Mouse (Mus musculus) gastrocnemius, postnatal 36 days (tissue): ENCODE results near the gene Camta1. TPM values are rescaled to one million over a fixed set of nuclear protein-coding genes. Genes with fewer than 3 reads are reported as not detected.

Experiments used
- DNase-seq, 2 experiments: peaks; one replicate each; pipeline ENCODE4 v3.0.0; 2022
- intact Hi-C: fragments of 180-260 bp; cut with DNase I; formaldehyde crosslinking; loops from one replicate; pipeline ENCODE4 v1.15.1; 2025
- total RNA-seq, 2 experiments: library from RNA; stranded (reverse); gene quantifications; 2 replicates each; pipeline ENCODE4 v1.2.3; 2021

Gene Camta1
- total RNA-seq, 2 experiments from 2014 or later = 93.4 to 109 TPM

DNA sequence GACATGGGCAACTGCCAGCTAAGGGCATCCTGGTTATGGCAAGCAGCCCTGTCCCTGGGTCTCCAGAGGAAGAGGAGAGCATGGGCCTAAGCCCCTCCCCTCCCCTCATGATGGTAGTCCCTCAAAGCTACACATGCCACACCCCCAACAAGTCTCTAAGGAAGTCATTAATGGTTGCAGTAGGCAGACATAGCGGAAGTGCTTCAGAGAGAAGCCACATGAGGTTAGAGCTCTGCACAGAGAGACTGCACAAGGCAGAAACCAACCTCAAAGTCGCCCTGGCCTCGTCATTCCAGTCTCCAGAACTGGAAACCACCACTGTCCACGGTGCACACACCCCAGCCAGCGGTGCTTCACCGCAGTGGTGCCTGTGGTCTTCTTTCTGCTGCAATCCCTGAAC, 709.7 kb downstream of the Camta1 start:
- intact Hi-C loops = loop anchor here (10.0 kb wide), 2 partner anchors 483 to 703 kb away; no protein-coding TSS in a partner anchor
- no peak for DNase-seq

DNA sequence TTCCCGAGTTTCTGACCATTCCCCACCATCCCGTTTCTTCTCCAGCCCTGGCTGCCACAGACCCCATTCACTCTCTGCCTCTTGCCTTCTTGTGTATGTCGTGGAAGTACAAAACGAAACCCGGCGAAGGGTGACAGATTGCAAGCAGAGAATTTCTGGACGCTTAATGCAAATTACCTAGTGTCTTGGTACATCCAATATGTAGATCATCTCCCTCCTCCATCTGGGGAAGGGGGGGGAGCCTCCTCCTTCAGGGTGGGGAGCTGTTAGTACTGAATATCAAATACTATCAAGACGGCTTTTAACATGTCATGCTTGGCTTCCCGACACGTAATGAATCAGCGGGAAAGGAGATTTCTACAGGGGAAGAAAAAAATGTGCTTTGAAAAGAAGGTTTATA, 710.8 kb downstream of the Camta1 start:
- no peak for DNase-seq
- intact Hi-C loops = loop anchor here (10.0 kb wide), 2 partner anchors 484 to 704 kb away; no protein-coding TSS in a partner anchor

DNA sequence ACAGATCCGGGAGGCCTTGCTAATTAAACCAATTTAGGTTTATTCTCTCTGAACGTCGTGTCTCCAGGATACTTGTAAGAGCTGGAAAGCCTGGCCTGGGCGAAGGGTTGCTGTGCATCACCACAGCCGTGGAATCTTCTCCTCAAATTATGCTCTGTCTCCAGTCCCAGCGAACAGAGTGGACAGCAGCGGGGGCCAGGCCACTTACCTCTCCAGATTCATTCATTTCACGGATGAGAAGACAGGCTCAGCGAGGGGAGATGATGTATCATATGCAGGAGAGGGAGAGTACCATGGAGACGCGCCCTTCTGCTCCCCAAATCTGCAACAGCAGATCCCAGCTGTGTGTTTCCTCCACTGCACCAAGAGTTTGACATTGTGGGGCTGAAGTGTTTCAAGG, 711.6 kb downstream of the Camta1 start:
- intact Hi-C loops = loop anchor here (10.0 kb wide), 2 partner anchors 485 to 705 kb away; no protein-coding TSS in a partner anchor
- no peak for DNase-seq

DNA sequence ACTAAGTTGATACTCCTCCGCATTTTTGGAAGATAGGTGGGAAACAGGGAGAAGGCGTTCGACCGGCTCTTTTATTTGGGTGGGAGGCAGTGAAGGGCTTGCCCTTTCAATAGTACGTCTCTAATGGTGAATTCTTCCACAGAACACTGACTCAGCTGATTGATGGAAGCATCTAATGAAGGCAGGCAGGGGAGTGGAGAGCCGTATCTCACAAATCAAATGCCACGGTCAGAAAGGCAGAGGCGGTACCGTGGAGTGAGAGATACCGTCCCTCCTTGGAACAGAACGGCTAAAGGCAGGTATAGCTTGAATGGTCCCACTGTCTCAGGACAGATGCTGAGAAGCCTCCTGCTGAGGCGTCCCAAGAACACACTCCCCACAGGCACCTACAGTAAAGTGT, 714.1 kb downstream of the Camta1 start:
- intact Hi-C loops = loop anchor here (10.0 kb wide), 1 partner anchor 183 kb away; no protein-coding TSS in a partner anchor
- no peak for DNase-seq

DNA sequence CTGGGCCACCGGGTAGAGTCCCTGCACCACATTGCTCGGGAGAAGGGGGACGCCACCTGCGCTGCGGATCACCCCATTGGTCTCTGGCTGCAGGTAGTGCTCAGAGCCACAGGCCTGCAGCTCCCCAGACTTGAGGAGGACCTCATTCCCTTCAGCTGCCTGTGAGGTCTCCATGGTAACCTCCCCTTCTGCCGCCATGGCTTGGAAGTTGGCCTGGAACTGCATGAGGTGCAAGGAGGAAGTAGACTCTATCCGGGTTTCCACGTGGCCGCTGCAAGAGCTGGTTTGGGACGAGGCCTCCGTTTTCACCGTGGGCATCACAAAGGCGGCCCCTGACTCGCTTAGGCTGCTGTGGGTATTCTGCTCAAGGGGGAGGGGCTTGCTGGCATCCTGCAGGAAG, 717.6 kb downstream of the Camta1 start:
- intact Hi-C loops = loop anchor here (10.0 kb wide), 1 partner anchor 179 kb away; no protein-coding TSS in a partner anchor
- DNase-seq = no peak

DNA sequence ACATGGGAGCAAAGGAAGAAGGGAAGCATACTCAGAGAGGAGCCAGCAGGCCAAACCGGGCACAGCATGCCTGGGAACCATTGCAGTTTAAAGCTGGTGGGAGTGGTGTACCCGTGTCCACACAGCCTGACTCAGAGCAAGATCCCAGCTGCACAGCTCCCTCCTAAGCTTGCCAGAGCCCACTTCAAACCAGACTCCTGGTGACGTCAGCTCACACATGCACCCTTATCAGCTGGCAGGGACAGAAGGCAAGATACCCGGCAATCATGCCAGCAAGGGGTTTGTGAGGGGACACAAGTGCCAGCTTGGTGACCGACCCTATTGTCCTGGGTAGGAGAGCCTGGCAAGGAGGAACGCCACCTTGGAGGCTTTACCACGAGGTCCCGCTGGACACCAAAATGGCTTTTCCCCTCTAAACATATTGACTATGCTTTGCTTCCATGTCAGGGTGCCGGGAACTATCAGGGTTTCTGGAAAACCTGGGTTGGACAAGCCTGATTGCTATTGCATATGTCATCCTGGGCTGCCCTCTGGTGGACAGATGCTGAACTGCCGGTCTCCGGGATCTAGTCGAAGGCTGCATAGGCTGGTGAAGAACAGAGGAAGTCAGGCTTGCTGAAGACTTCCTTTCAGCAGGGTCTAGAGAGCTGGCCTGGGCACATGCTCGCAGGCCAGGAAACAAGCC, 720.3 kb downstream of the Camta1 start:
- intact Hi-C loops = loop anchor here (1.0 to 10.0 kb wide), 2 partner anchors 68 to 177 kb away; no protein-coding TSS in a partner anchor
- DNase-seq = peak; percentile 94 to 96

DNA sequence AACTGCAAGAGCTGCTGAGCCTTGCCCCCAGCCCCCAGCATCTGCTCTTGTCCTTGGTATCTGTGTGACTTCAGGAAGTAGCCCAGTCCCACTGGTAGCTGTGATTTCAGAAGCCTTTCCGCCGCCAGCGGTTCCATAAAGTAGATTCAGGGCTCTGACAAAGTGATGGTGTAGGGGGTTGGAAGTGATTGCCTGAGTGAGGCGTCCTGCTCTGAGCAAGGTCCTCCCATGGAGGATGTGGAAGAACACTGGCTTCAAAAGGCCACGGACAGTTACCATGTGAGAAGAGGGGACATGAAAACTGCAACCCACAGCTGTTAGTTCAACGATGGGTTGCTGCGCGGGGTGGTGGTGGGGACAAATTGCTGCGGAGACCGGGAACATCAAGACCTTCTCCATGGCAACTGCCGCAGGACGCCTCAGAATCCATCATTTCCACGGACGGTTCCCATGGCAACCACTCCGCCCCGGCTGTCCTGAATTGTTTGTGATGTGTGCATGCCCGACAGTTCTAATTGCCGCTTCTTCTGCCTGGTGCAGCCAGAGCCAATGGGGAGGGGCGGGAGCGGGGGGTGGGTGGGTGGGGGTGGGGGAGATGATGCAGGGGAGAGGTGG, 721.2 kb downstream of the Camta1 start:
- intact Hi-C loops = loop anchor here (10.0 kb wide), 1 partner anchor 176 kb away; no protein-coding TSS in a partner anchor
- DNase-seq = no peak

DNA sequence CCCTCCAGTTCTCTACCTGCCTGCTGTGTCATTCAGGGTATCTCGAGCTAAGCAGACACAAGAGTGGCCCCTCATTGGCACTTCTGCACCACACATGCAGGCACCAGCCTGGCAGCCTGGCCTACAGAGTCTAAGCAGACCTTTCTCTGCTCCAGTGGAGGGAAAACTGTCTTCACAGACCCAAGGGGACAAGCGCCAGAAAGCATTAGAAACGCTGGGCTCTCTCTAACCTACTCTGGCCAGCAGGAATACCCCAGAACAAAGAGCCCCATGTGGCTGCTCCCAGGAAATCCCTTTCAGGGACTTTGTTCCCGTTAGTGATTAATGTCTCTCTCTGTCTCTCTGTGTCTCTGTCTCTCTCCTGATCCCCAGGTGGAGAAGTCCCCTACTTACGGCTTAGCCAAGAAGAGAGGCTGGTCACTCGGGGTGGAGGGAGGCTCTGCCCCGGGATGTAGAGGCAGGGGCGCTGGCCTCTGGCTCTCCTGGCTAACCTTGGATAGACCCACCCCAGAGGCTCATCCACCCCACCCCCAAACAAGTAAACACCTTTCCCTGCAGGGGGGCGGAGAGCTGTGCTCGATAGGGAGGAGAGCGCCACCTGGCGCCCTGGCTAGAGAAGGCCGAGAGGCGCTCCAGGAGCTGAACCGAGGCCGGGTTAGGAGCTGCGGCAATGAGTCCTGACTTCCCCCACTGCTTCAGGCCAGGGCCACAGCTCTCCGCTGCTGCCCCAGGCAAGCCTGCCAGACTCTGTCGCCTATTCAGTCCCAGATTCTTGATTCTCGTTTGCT, 722.4 kb downstream of the Camta1 start:
- intact Hi-C loops = loop anchor here (5.0 kb wide), 2 partner anchors 47 to 763 kb away; no protein-coding TSS in a partner anchor
- peak; percentile 64 for DNase-seq

DNA sequence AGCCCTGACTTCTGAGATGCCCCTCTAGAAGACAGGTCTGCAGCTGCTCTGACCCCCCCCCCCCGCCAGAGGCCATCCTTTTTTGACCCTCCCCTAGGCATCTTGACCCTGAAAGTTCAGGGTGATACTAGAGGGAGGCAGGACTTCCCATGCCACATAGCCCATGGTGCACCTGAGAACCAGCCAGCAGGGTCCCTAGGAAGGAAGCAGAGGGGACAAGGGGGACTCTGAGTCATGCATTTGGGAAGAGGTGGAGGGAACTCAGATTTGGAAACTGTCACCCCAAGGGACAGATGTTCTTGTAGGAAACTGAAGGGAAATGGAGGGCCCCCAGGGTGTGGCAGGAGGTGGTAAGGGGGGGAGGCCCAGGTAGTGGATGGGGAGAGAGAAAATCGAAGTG, 723.1 kb downstream of the Camta1 start:
- intact Hi-C loops = loop anchor here (5.0 kb wide), 2 partner anchors 46 to 764 kb away; no protein-coding TSS in a partner anchor
- DNase-seq = no peak

DNA sequence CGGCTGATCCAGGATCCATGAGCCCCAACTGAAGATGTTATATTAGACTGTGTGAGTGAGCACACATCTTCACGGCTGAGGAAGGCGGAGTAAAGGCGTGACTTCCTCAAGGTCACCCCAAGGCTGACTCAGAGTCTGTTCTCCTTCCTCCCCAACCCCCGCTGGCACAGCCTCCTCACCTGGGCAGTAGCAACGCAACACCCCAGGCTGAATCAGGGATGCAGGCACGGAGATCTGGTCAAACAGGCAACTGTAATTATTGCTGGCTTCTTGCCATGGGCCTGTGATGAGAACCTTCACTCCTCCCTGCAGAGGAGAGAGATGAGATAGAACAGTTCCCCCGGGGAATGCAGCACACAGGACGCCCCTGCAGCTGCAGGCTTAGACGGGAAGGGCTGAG, 723.5 kb downstream of the Camta1 start:
- intact Hi-C loops = loop anchor here (5.0 kb wide), 2 partner anchors 46 to 764 kb away; no protein-coding TSS in a partner anchor
- DNase-seq = no peak

DNA sequence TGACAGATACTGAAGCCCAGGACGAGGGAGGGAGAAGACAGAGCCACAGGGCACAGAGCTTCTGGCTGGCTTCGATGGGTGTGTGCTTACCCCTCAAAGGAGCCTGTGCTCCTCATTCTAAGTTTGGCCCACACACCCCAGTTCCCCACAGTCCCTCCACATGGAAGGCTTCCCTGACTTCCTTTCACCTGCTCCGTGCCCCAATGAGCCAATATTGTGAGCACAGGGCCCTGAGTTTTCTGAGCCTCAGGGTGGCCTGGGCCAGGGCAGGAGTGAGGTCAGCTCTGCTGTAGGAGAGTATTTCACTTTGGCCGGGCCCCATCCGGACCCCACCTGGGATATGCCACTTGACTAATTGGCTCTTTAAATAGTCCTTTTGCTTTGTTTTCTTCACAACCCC, 724.0 kb downstream of the Camta1 start:
- intact Hi-C loops = loop anchor here (5.0 kb wide), 2 partner anchors 45 to 765 kb away; no protein-coding TSS in a partner anchor
- DNase-seq = no peak

DNA sequence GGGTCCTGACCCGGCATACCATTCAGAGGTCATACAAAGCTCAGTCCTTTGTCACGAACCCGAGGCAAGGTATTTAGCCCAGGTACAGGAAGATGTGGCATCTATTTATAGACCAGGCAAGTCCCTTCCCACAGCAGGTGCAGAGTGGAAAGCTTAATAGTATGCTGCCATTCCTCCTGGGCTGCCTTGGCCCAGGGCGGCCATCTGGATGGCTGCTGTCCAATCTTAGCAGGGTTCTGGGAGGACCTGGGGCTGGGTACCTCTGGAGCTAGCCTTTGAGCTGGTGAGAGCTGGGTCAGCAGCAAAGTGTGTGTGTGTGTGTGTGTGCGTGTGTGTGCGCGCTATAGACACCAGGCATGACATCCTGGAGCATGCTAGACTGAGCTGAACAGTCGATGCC, 726.2 kb downstream of the Camta1 start:
- DNase-seq = no peak
- intact Hi-C loops = loop anchor here (5.0 kb wide), 2 partner anchors 43 to 767 kb away; no protein-coding TSS in a partner anchor

DNA sequence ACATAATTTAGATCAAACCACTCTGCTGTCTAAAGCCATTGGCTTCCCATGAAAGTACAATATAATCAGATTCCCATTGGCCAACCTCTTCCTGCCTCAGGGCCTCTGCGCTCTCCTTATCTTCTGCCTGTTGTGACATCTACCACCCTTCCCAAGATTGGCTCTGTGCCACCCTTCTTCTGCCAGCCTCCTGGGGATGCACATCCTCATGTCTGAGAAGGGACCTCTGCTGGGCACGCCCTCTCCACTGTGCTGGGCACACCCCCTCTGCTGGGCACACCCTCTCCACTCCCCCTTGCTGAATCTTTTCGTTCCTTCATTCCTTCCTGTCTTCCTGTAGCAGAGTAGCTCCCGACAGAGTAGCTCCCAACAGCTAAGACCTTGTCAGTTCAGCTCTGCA, 727.9 kb downstream of the Camta1 start:
- intact Hi-C loops = no loop called here

DNA sequence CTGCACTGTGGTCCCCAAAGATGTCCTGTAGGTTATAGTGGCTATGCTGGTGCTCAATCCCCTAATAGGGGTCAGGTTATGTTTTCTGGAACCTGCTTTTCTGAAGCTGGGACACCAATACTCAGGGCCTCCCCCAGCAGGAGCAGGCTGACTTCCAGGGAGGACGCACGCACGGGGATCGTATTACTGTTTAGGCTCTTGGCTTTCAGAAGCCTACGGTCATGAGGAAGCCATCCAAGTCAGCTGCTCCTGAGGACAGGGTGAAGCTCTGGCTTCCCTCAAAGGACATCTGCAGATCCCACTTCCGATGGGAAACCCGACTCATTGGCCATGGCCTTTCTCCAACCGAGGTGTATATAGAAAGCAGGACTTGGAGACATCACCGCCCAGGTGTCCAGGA, 729.2 kb downstream of the Camta1 start:
- intact Hi-C loops = no loop called here

More for the DNA sequence above, 727.9 kb downstream of the Camta1 start:
- DNase-seq = no peak

DNA sequence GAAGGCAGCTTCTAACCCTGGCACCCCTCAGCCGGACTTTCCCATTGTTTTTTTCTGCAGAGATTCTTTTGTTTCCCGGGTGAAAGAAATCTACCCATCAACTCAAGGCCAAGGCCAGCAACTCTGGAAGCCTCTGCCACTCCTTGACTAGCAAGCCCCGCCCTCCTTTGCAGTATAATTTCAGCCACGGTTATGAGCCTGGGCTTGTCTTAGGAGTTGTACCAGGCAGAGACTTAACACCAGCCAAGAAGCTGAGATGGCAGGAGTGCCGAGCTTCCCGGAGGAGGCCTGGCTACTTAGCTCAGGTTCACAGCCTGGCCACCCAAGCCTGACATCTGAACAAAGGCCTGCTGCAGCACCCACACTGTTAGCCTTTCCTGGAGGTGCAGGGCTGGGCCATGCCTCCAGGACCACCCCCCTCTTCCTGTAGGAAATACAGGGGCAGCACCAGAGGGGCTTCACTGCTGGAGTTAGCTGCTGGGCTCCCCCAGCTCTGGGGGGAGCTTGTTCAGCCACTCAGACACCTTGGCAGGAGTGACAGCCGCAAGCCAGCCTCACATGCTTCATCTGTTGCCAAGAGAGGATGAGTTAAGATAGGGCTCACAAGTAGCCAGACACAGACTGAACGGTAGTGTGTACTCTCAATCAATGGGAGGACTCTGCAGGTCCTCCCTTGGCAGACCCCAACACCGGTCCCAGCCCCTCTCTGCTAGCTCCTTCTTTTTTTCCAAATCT, 730.8 kb downstream of the Camta1 start:
- intact Hi-C loops = no loop called here
- no peak for DNase-seq

More for the DNA sequence above, 729.2 kb downstream of the Camta1 start:
- DNase-seq = peak; percentile 51 to 64

DNA sequence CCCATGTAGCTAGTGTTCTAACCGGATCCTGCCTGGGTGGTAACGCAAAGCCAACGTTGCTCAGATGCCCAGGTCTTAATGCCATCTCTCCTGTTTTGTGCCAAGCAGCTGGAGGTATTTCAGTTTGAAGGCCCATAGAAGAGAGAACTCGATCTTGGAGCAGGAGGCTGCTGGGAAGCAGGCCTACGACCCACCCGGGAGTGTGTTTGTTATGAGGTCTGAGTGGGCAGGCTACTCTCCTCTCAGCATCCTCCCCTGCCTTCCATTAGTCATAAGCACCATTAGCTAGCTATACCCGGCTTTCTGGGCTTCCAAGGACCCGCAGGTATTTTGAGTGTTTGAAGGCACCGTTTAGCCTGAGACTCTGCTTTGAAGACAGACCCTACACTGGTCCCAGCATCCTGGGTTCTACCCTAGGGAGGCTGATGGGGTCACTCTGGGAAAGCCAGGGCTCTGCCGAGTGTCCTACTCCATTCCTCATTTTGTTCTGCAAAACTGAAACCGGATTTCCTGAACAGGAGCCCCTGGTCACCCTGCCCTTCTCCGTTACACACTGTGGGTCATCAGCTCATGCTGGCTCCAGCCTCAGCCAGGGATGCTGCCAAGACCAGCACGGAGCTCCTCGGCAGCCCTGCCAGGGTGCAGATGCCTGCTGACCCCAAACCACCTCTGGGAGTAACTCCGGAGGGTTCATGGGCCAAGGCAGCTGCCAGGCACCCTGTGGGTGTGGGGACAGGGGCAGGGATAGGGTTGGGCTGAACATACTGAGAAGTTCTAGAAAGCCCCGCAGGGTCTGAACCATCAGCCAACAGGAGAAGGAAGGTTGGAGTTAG, 731.7 kb downstream of the Camta1 start:
- intact Hi-C loops = no loop called here
- peak; percentile 47 to 74 for DNase-seq

DNA sequence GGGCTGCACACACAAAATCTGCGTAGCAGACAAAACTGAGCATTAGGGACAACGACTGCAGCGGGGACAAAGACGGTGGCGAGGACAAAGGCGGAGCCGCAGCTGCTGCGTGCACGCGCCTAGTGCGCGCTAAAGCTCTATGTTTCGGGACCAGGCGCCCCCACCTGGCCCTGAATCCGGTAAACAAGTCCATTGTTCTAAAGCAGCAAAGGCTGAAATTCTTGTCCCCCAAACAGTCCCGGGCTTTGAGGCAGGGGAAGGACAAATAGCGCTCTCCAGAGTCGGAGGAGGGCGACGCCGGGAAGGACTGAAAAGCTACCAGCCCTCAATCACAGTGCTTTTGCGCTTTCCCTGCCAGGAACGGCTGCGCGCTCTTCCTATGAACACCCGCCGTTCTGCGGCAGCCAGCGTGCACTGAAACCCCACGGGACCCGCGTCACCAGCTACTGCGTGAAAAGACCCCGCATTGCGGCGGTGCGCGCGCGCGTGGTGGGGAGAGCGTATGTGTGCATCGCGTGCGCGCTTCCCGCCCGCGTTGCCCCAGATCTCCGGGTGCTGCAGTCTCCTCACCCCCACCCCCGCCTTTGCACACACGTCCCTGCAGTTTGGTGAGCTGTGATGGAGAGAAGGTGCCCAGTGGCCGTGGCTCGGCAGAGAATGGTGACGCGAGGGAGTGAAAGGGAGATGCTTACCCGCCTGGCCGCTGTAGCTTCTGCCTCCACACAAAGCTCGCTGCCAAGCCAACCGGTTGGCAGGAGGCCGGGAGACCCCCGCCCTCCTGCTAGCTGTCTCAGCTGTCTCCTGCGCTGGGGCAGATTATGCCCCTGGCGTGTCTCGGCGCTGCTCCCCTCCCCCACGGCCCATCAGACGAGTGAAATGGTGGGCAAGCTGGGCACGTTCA, 732.8 kb downstream of the Camta1 start:
- no peak for DNase-seq
- intact Hi-C loops = no loop called here
